Comparison of ENCODE assay signal across 8 mouse cellular contexts in the genomic region with DNA sequence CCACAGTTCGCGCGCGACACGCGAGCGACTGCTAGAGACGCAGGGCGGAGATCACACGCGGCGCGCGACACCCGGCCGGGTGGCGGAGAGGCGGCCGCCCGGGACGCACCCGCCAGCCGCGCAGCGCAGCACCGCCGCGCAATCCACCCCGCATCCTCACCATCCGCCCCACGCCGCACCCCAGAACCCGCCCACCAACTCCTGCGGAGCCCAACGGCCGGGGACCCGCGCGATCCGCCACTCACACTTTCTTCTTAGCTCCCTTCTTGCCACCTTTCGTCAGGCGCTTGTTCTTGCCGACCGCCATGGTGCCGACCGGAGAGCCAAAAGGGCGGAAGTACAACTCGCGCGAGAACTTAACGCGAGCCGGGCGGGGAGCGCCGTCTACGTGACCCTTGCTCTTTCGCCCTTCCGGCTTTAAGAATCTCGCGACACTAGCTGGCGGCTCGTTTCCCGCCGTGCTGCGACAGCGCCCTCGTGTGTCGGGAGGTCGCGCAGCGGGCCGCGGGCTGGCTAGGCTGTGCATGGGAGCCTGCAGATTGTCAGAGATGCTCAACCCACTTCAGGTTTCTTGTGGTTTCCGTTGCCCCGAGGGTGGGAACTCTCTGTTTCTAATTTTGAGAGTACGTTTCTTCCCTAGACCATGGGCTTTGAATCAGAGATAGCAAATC. TPM values are rescaled to one million over a fixed set of nuclear protein-coding genes. Genes with fewer than 3 reads are reported as not detected.
DNase-seq lines count a peak whose midpoint lies in the region; ATAC-seq and TF ChIP-seq lines count a peak whose summit lies in the region.

A gene (minus strand): TSS at position 440 of the 671 bp plus-strand sequence.

- H3K4me1 ChIP-seq in ES-Bruce4 (ENCODE audit: control insufficient read depth, insufficient read depth, low read length), result no peaks in the 10 kb centered on the region
- peaks cover 19% of the 10 kb centered on the region for H3K4me1 ChIP-seq in forebrain, embryonic 13.5 days
- H3K4me1 ChIP-seq in liver, postnatal 0 days (ENCODE audit: insufficient read depth), result peaks cover 16% of the 10 kb centered on the region
- H3K4me1 ChIP-seq in neural tube, embryonic 14.5 days (ENCODE audit: control insufficient read depth, insufficient read depth, low read length), result peaks cover 14% of the 10 kb centered on the region

- H3K4me2 ChIP-seq in forebrain, embryonic 13.5 days, result peak within 1 kb of the TSS; percentile 70
- H3K4me2 ChIP-seq in liver, postnatal 0 days (ENCODE audit: low read depth, low read length), result peak within 1 kb of the TSS; percentile 81
- H3K4me2 ChIP-seq in neural tube, embryonic 14.5 days (ENCODE audit: low read depth, low read length), result peak within 1 kb of the TSS; percentile 53

- peak; percentile 95 for TF ChIP-seq CTCF in ES-Bruce4 (IDR thresholded peaks at IDR 0.05; ENCODE audit: low read depth, low read length)
- peak; percentile 100 for TF ChIP-seq CTCF in liver, postnatal 0 days (IDR thresholded peaks at IDR 0.05; ENCODE audit: low read depth)

- TF ChIP-seq POLR2A in ES-Bruce4 (IDR thresholded peaks at IDR 0.05; ENCODE audit: insufficient read depth, low read length), result peak; percentile 46

- DNase-seq in heart, postnatal 10 days, result peak; percentile 99
- peak; percentile 88 for DNase-seq in large intestine, adult 2 months (ENCODE audit: low read depth, low spot score)
- peak; percentile 98 for DNase-seq in liver, postnatal 0 days
- peak; percentile 99 for DNase-seq in testis, postnatal 10 days (ENCODE audit: low spot score)

- H3K4me3 ChIP-seq in ES-Bruce4 (ENCODE audit: low read depth, low read length), result peak within 1 kb of the TSS; percentile 96
- H3K4me3 ChIP-seq in forebrain, embryonic 13.5 days, result peak within 1 kb of the TSS; percentile 94
- peak within 1 kb of the TSS; percentile 90 for H3K4me3 ChIP-seq in liver, postnatal 0 days (ENCODE audit: low read depth, low read length)
- peak within 1 kb of the TSS; percentile 93 for H3K4me3 ChIP-seq in neural tube, embryonic 14.5 days (ENCODE audit: low read depth, low read length)

- H3K36me3 ChIP-seq in ES-Bruce4 (ENCODE audit: control insufficient read depth, insufficient read depth, low read length, poor library complexity, severe bottlenecking), result peaks cover 42% of the 10 kb centered on the region
- H3K36me3 ChIP-seq in forebrain, embryonic 13.5 days (ENCODE audit: poor library complexity, severe bottlenecking), result peaks cover 36% of the 10 kb centered on the region
- H3K36me3 ChIP-seq in liver, postnatal 0 days (replicated peaks; ENCODE audit: insufficient read depth, low read length), result peaks cover 36% of the 10 kb centered on the region
- peaks cover 30% of the 10 kb centered on the region for H3K36me3 ChIP-seq in neural tube, embryonic 14.5 days (ENCODE audit: control insufficient read depth, insufficient read depth, low read length)

- intact Hi-C loops in heart, postnatal 10 days (cut with DNase I), result no loop called here

- peak within 1 kb of the TSS; percentile 91 for H3K9ac ChIP-seq in ES-Bruce4 (ENCODE audit: low read depth, poor library complexity, severe bottlenecking)
- peak within 1 kb of the TSS; percentile 99 for H3K9ac ChIP-seq in forebrain, embryonic 13.5 days
- H3K9ac ChIP-seq in liver, postnatal 0 days (replicated peaks), result peak within 1 kb of the TSS; percentile 94
- peak within 1 kb of the TSS; percentile 97 for H3K9ac ChIP-seq in neural tube, embryonic 14.5 days (replicated peaks; ENCODE audit: low read depth, low read length)

- peak within 1 kb of the TSS; percentile 17; the same call in 1 of the 2 replicates for H3K27ac ChIP-seq in ES-Bruce4 (ENCODE audit: insufficient read depth, low read length)
- peak within 1 kb of the TSS; percentile 86 for H3K27ac ChIP-seq in forebrain, embryonic 13.5 days
- peak within 1 kb of the TSS; percentile 90 for H3K27ac ChIP-seq in liver, postnatal 0 days (ENCODE audit: low read depth)
- H3K27ac ChIP-seq in neural tube, embryonic 14.5 days (ENCODE audit: low read depth, low read length), result peak within 1 kb of the TSS; percentile 81

- no peaks in the 10 kb centered on the region for H3K9me3 ChIP-seq in ES-Bruce4 (replicated peaks; ENCODE audit: control insufficient read depth, insufficient read depth, low read length, poor library complexity, severe bottlenecking)
- H3K9me3 ChIP-seq in forebrain, embryonic 13.5 days (replicated peaks), result no peaks in the 10 kb centered on the region
- no peaks in the 10 kb centered on the region for H3K9me3 ChIP-seq in liver, postnatal 0 days (ENCODE audit: low read length)
- peaks cover 3% of the 10 kb centered on the region; the same call in 1 of the 2 replicates for H3K9me3 ChIP-seq in neural tube, embryonic 14.5 days (ENCODE audit: control insufficient read depth, low read length)

- TF ChIP-seq EP300 in ES-Bruce4 (IDR thresholded peaks at IDR 0.05; ENCODE audit: insufficient read depth, low read depth, low read length), result peak; percentile 64; the same call in 1 of the 2 replicates
- peak; percentile 92 for TF ChIP-seq EP300 in liver, postnatal 0 days (IDR thresholded peaks at IDR 0.05; ENCODE audit: low read depth)

- WGBS in forebrain, embryonic 13.5 days, result under 1% methylated on average over 63 of the region's 77 CpGs
- under 1% methylated on average over 68 of the region's 77 CpGs for WGBS in large intestine, adult 2 months
- WGBS in liver, postnatal 0 days (ENCODE audit: insufficient replicate concordance), result under 1% methylated on average over 74 of the region's 77 CpGs
- WGBS in neural tube, embryonic 14.5 days, result under 1% methylated on average over 77 of the region's 77 CpGs

- no peaks in the 10 kb centered on the region for H3K27me3 ChIP-seq in ES-Bruce4 (ENCODE audit: control insufficient read depth, insufficient read depth, low read length, poor library complexity, severe bottlenecking)
- H3K27me3 ChIP-seq in forebrain, embryonic 13.5 days, result no peaks in the 10 kb centered on the region
- H3K27me3 ChIP-seq in liver, postnatal 0 days (ENCODE audit: insufficient read depth, low read length), result no peaks in the 10 kb centered on the region
- H3K27me3 ChIP-seq in neural tube, embryonic 14.5 days (ENCODE audit: control insufficient read depth, insufficient read depth, low read length), result no peaks in the 10 kb centered on the region

- ATAC-seq in cerebellum, adult (ENCODE audit: insufficient number of reproducible peaks, low FRiP score, low TSS enrichment), result peak; percentile 98
- peak; percentile 98 for ATAC-seq in forebrain, embryonic 13.5 days
- peak; percentile 99 for ATAC-seq in liver, postnatal 0 days
- ATAC-seq in neural tube, embryonic 14.5 days (ENCODE audit: low read depth), result peak; percentile 97

RNA-seq across cellular contexts. Expression of the gene that starts here (rescaled TPM):
- polyA plus RNA-seq in ES-Bruce4 (2011; ENCODE audit: insufficient read depth, insufficient read length, low read depth, missing spikeins), result 1,696 and 1,750 TPM in 2 replicates
- 840 and 952 TPM in 2 replicates for polyA plus RNA-seq in forebrain, embryonic 13.5 days (2015; fragmentation: Nextera tagmentation; extraction: Ambion mirVana)
- total RNA-seq in heart, postnatal 10 days (2021), result 100 to 1,000 TPM; 617 to 667 TPM
- 363 and 371 TPM in 2 replicates for polyA plus RNA-seq in large intestine, adult 2 months (2012; rRNA removed)
- 751 and 788 TPM in 2 replicates for polyA plus RNA-seq in liver, postnatal 0 days (2015; fragmentation: Nextera tagmentation; extraction: Ambion mirVana)
- polyA plus RNA-seq in neural tube, embryonic 14.5 days (2014; fragmentation: Nextera tagmentation; extraction: Ambion mirVana), result 560 and 650 TPM in 2 replicates

Comparison
In these comparisons a context has a peak if more than half of its experiments do, and no peak if none do; other contexts are left out.
1. Peak in every context shown above with its lines: DNase-seq, ATAC-seq, H3K4me3 ChIP-seq and H3K27ac ChIP-seq.
2. H3K27ac ChIP-seq: peak in every context shown above with its lines; median percentile 90 in liver, postnatal 0 days; 86 in forebrain, embryonic 13.5 days; 81 in neural tube, embryonic 14.5 days; 17 in ES-Bruce4.